Mouse (Mus musculus) cerebellum, adult 11-12 months (tissue): ENCODE measurements around the gene Prr19.
"Not testable (repeated sequence)": the region's sequence is repeated elsewhere in the genome, so short reads cannot be mapped to it uniquely, and the experiment has no call there.

Experiments used
- DNase-seq: peaks from one replicate; pipeline ENCODE4 v3.0.0; 2022

Prr19 gene

GRCm38 (mm10) chr7:25323219-25323618 is 22.0 kb downstream of the Prr19 start:
- no peak for DNase-seq

- DNase-seq, result not testable (repeated sequence)
Observed at GRCm38 (mm10) chr7:25325431-25325830, 24.2 kb downstream of the Prr19 start.

GRCm38 (mm10) chr7:25326233-25326632 is 25.0 kb downstream of the Prr19 start:
- no peak for DNase-seq

- peak; percentile 74 for DNase-seq
Observed at GRCm38 (mm10) chr7:25333596-25334307, 32.5 kb downstream of the Prr19 start.

GRCm38 (mm10) chr7:25334472-25334871 is 33.3 kb downstream of the Prr19 start:
- DNase-seq, result no peak

- no peak for DNase-seq
Observed at GRCm38 (mm10) chr7:25339329-25339728, 38.1 kb downstream of the Prr19 start.

- no peak for DNase-seq
Observed at GRCm38 (mm10) chr7:25341000-25341784, 40.0 kb downstream of the Prr19 start.

- DNase-seq, result no peak
Observed at GRCm38 (mm10) chr7:25348861-25349260, 47.6 kb downstream of the Prr19 start.
